Mouse (Mus musculus): ENCODE results near the gene Odf4. TPM values are rescaled to one million over a fixed set of nuclear protein-coding genes. Genes with fewer than 3 reads are reported as not detected.
"Not testable (repeated sequence)": the region's sequence is repeated elsewhere in the genome, so short reads cannot be mapped to it uniquely, and the experiment has no call there.

Odf4 gene
- total RNA-seq, 1 experiment from 2014 or later, result not detected

DNA sequence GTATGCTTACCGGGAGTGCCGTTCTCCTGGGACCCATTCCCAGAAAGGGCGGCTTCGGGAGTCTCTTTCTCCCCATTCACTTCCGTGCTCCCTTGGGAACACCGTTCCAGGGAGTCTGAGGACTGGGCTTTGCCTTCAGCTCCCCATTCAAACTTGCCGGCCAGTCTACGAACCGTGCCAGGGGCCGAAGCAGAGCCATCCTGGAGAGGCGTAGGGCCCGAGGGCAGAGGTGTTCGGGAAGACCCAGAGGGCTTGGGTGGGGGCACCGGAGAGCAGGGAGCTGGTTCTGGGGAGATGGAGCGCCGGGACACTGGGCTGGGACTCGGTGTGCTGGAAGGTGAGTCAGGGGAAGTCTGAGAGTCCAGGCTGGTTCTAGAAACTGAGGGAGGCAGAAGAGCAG lies 27.5 kb upstream of the Odf4 start:
- ATAC-seq (ENCODE audit: extremely low read depth, insufficient number of reproducible peaks, low FRiP score, poor library complexity, severe bottlenecking), result no peak

DNA sequence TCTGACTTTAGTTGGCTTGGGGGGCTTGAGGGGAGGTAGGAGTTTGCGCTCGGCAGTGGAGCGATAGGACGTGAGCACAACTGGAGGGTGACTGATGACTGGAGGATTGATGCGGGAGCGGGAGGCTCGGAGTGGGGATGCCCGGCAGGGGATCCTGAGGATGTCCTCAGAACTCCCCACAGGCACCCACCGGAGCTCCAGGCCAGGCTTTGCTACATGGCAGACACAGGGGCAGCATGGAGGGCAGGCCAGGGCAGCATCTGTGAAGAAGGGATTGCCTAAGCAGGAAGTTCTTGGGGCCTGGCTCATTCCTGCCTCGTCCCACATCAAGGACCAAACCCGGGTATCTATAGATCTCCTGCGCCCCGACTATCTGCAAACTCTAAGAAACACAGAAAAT lies 27.0 kb upstream of the Odf4 start:
- ATAC-seq (ENCODE audit: extremely low read depth, insufficient number of reproducible peaks, low FRiP score, poor library complexity, severe bottlenecking), result no peak

DNA sequence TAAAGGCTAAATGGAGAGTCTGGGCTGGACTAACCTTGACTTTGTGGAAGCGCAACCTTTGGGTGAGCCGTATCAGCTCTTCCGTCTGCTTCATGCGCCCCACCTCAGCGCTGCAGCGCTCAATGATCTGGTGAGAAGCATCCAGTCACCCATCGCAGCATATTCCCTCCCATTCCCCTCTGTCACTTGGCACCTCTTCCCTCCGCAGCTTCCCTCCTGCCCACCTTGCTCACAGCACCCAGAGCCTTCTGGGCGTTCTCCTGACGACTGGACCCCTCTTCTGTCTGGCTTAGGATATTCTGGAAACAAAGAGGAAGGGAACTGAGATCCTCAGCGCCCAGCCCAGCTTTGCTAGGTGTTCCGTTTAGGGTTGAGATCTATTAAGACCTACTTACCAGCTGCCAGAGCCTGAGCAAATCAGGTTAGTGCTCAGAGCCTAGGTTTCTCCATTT lies 20.7 kb upstream of the Odf4 start:
- ATAC-seq (ENCODE audit: extremely low read depth, insufficient number of reproducible peaks, low FRiP score, poor library complexity, severe bottlenecking), result no peak

DNA sequence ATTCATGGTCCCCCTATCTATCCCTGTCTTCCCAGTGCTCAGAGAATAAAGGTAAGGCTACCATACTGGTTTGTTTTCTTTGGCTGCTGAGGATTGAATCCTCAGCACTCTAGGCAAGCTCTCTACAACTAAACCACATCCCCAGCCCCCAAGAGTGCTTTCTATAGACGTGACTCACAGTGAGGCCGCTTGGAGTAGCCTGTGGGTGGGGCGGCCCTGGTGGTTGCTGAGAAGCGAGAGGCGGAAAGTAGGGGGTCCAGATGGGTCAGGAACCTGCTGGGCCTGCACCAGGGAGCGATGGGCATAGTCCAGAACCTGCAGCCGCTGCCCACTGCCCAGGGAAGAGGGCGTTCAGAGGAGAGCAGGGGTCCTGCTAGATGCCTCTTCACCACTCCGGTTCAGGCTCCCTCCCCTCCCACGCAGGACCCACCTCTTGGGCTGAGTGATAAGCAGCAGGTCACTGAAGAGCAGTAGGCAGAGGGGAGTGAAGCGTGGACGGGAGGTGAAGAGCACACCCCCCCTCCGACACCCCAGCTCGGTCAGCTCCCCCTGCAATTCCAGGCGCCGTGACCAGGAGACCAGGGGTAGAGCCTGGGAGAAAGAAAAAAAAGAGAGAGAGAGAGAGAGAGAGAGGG lies 20.0 kb upstream of the Odf4 start:
- no peak for ATAC-seq (ENCODE audit: extremely low read depth, insufficient number of reproducible peaks, low FRiP score, poor library complexity, severe bottlenecking)

DNA sequence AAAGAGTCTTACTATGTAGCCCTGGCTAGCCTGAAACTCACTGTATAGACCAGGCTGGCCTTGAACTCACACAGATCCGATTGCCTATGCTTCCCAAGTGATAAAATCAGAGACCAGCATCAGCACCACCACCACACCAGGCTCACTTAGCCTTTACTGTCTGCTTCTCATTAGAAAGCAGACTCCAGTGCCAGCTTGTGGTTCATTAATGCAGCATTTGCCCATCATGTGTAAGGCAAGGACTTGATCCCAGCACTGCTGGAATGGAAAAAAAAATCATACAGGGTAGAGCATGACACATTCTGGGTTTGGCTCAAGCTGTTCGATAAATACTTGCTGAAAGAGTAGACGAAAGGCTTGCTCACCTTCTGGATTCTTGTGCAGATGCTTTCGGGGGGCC lies 19.1 kb upstream of the Odf4 start:
- no peak for ATAC-seq (ENCODE audit: extremely low read depth, insufficient number of reproducible peaks, low FRiP score, poor library complexity, severe bottlenecking)

- no peak for ATAC-seq (ENCODE audit: extremely low read depth, insufficient number of reproducible peaks, low FRiP score, poor library complexity, severe bottlenecking)
These were observed 18.4 kb upstream of the Odf4 start for GRCm38 (mm10) chr11:68945245-68945644.

GRCm38 (mm10) chr11:68942731-68943130 lies 15.8 kb upstream of the Odf4 start:
- no peak for ATAC-seq (ENCODE audit: extremely low read depth, insufficient number of reproducible peaks, low FRiP score, poor library complexity, severe bottlenecking)

- no peak for ATAC-seq (ENCODE audit: extremely low read depth, insufficient number of reproducible peaks, low FRiP score, poor library complexity, severe bottlenecking)
These were observed 13.6 kb upstream of the Odf4 start for GRCm38 (mm10) chr11:68940516-68940915.

- ATAC-seq (ENCODE audit: extremely low read depth, insufficient number of reproducible peaks, low FRiP score, poor library complexity, severe bottlenecking), result peak; percentile 91
These were observed 12.8 kb upstream of the Odf4 start for GRCm38 (mm10) chr11:68939451-68940304.

DNA sequence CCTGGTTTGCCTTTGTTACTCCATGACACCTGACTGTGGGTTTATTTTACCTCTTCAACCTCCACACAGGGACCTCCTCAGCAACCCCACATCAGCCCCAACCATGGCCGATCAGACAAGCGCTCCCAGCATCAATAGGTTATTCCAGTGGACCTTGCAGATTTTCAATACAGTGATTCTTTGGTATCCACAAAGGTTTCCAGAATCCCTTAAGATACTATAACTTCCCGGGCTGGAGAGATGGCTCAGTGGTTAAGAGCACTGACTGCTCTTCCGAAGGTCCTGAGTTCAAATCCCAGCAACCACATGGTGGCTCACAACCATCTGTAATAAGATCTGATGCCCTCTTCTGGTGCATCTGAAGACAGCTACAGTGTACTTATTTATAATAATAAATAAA lies 10.1 kb upstream of the Odf4 start:
- not testable (repeated sequence) for ATAC-seq (ENCODE audit: extremely low read depth, insufficient number of reproducible peaks, low FRiP score, poor library complexity, severe bottlenecking)

DNA sequence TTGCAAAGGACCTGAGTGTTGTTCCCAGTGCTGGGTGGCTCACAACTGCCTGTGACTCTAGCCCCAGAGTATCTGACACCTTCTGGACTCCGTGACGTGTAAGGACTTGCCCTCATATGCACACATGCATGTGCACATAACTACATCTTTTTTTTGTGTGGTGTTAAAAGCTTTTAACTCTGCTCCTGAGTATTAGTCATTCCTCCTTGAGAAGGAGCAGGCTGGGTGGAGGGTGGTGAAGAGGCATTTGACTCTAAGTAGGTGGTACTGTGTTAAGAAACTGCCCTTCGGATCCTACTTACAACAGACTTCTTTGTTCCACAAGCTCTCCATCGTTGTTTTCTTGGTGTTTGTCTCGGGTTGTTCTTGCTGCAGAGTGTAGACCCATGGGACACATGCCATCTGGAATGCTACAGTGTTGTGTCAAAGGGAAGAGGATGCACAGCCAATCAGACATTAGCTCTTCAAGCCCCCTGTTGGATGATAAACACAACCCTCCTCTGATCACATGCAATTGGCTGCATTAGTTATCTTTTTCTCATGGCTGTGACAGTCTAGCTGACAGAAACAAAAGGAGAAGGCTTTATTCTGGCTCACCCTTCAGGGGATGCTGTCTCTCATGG lies 7.1 kb upstream of the Odf4 start:
- 0 out of 2 replicates have a peak, but pooled peaks have one; percentile 23 for ATAC-seq (ENCODE audit: extremely low read depth, insufficient number of reproducible peaks, low FRiP score, poor library complexity, severe bottlenecking)

- ATAC-seq (ENCODE audit: extremely low read depth, insufficient number of reproducible peaks, low FRiP score, poor library complexity, severe bottlenecking), result no peak
These were observed 3.1 kb upstream of the Odf4 start for GRCm38 (mm10) chr11:68929947-68930346.

- ATAC-seq (ENCODE audit: extremely low read depth, insufficient number of reproducible peaks, low FRiP score, poor library complexity, severe bottlenecking), result no peak
These were observed 2.1 kb downstream of the Odf4 start for GRCm38 (mm10) chr11:68924749-68925148.

DNA sequence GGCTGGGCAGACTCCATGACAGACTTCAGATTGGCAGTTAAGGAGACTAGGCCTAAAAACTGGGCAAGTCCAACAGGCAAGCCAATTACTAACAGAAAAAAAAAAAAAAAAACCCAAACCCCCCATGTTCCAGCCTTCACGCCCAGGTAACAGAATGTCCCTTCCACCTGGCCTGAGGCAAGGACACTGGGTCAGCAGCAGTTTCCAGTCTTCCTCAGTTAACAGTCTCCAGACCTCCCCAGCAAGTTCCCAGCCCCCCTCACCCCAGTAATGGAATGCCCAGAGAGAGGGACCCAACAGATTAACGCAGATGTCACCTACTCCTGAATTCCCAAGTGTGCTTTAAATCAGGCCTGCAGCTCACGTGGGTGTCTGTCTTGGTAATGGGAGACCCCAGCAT lies 3.7 kb downstream of the Odf4 start:
- ATAC-seq (ENCODE audit: extremely low read depth, insufficient number of reproducible peaks, low FRiP score, poor library complexity, severe bottlenecking), result no peak

DNA sequence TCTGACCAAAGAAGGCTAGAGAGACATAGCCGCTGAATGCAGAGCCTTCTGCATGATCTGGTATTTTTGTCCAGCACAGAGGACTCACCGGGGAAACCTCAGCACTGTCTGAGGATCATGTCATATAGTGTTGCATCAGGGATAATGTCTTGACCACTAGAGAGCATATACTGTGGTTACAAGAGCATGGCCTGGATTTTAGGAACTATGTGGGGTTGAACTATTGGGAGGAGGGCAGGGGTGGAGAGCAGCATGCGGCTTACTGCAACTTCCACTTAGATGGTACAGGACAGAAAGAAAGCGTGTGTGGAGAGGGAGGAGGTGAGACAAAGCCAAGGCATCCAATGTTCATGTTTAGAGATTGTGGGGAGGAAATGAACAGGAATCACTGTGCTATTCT lies 12.3 kb downstream of the Odf4 start:
- no peak for ATAC-seq (ENCODE audit: extremely low read depth, insufficient number of reproducible peaks, low FRiP score, poor library complexity, severe bottlenecking)

- ATAC-seq (ENCODE audit: extremely low read depth, insufficient number of reproducible peaks, low FRiP score, poor library complexity, severe bottlenecking), result no peak
These were observed 15.2 kb downstream of the Odf4 start for GRCm38 (mm10) chr11:68911531-68912177.

DNA sequence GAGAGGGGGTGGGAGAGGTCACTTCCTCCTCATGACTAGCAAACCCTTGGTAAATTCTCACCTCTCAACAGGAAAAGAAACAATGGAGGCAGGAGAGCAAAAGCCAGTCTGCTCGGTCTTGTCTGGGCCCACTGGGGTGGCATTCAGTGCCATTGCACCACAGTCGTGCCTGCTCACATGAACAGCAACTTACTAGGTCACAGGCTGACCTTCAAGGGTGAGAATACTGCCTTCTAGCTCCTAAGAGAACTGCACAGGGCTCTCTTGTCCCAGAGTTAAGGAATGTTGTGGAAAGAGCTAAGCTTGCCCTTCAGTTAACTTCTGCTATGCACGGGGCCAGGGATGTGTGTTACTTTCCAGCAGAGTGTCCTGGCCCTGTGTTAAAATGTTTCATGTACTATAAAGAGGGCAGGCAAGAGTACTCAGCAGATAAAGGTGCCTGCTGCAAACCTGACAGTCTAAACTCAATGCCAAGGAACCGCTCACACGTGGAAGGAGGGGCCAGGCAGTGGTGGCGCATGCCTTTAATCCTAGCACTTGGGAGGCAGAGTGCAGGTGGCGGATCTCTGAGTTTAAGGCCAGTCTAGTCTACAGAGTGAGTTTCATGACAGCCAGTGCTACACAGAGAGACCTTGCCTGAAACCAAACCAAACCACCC lies 17.9 kb downstream of the Odf4 start:
- ATAC-seq (ENCODE audit: extremely low read depth, insufficient number of reproducible peaks, low FRiP score, poor library complexity, severe bottlenecking), result no peak

GRCm38 (mm10) chr11:68907251-68907650 lies 19.6 kb downstream of the Odf4 start:
- ATAC-seq (ENCODE audit: extremely low read depth, insufficient number of reproducible peaks, low FRiP score, poor library complexity, severe bottlenecking), result no peak

GRCm38 (mm10) chr11:68906461-68906790 lies 20.5 kb downstream of the Odf4 start:
- no peak for ATAC-seq (ENCODE audit: extremely low read depth, insufficient number of reproducible peaks, low FRiP score, poor library complexity, severe bottlenecking)
